Mouse (Mus musculus): Measurements from ENCODE around the gene 3830406C13Rik.

3830406C13Rik gene

GRCm38 (mm10) chr14:12343451-12343941 lies 59.5 kb downstream of the 3830406C13Rik start:
- no peak for DNase-seq

- DNase-seq = no peak
Measured at GRCm38 (mm10) chr14:12344061-12344745, 60.2 kb downstream of the 3830406C13Rik start.

- no peak for DNase-seq
Measured at GRCm38 (mm10) chr14:12344746-12345240, 60.8 kb downstream of the 3830406C13Rik start.

- no peak for DNase-seq
Measured at GRCm38 (mm10) chr14:12345241-12345921, 61.4 kb downstream of the 3830406C13Rik start.

- no peak for DNase-seq
Measured at GRCm38 (mm10) chr14:12346011-12346864, 62.3 kb downstream of the 3830406C13Rik start.

- no peak for DNase-seq
Measured at GRCm38 (mm10) chr14:12346865-12347600, 63.1 kb downstream of the 3830406C13Rik start.

- no peak for DNase-seq
Measured at GRCm38 (mm10) chr14:12348089-12348488, 64.1 kb downstream of the 3830406C13Rik start, which contains the start of gene Fezf2. TSS of gene Fezf2 (minus strand) at chr14:12348189.

- DNase-seq = no peak
Measured at GRCm38 (mm10) chr14:12349334-12350090, 65.5 kb downstream of the 3830406C13Rik start.

GRCm38 (mm10) chr14:12350271-12350916 lies 66.4 kb downstream of the 3830406C13Rik start:
- no peak for DNase-seq
